Mouse (Mus musculus): Measurements from ENCODE around the gene Olfr558.

DNA sequence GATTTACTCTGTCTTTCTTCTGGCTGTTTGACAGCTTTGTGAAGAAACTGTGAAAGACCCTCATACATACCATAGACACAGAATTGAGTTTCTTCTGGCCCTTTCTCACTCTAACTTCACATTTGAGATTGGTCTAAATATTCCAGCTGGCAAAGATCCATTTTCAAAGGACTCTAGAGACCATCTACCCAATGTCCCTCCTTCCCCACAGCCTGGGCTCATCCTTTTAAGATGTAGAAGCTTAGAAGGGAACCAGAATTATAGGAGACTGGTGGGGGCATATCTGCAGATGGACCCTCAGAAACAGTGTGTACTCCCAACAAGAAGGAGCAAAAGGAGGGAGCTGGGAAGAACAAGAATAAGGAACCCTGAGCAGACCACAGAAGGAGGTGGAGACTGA lies at the start of gene Olfr558:
- TF ChIP-seq CTCF (conservative IDR thresholded peaks at IDR 0.05; ENCODE audit: insufficient read depth, insufficient read length, low read depth, low read length): no peak
- TF ChIP-seq POLR2A (IDR thresholded peaks at IDR 0.05; ENCODE audit: low read depth, low read length): no peak

Data from kidney, adult 2 months (tissue).